ENCODE assay signal across 9 mouse cellular contexts in genomic region chrX:18882088-18882783, GRCm38 (mm10).
DNase-seq lines count a peak whose midpoint lies in the region; ATAC-seq and TF ChIP-seq lines count a peak whose summit lies in the region.
"Had no signal": no experiment of that assay in that cellular context is flagged by ENCODE, and none has a peak within 500 bp of the region (broad histone marks: within the 10 kb centered on the region; RNA-seq: fewer than 3 reads in every experiment).

No protein-coding gene starts in this region.

- TF ChIP-seq POLR2A in kidney, adult 2 months (IDR thresholded peaks at IDR 0.05; ENCODE audit: low read depth, low read length), result no peak

- no peaks in the 10 kb centered on the region for H3K36me3 ChIP-seq in kidney, adult 2 months (ENCODE audit: control insufficient read depth, insufficient read depth, low read length)
- H3K36me3 ChIP-seq in kidney, embryonic 16.5 days (ENCODE audit: insufficient read depth, low read length), result no peaks in the 10 kb centered on the region
- no peaks in the 10 kb centered on the region for H3K36me3 ChIP-seq in splenic B cell, adult 2 months (ENCODE audit: control insufficient read depth, insufficient read depth, low read length, poor library complexity, severe bottlenecking)
- H3K36me3 ChIP-seq: neural tube, embryonic 12.5 days had no signal

- WGBS in kidney, adult 2 months, result 50% methylated on average over 6 of the region's 8 CpGs
- WGBS in kidney, embryonic 16.5 days, result 55% methylated on average over 8 of the region's 8 CpGs

- no peak overlapping the region for H3K9ac ChIP-seq in kidney, embryonic 16.5 days (replicated peaks; ENCODE audit: low read length)
- H3K9ac ChIP-seq: neural tube, embryonic 12.5 days had no signal

- no peaks in the 10 kb centered on the region for H3K9me3 ChIP-seq in kidney, embryonic 16.5 days (ENCODE audit: low read length)
- H3K9me3 ChIP-seq: neural tube, embryonic 12.5 days had no signal

- no peak overlapping the region for H3K4me3 ChIP-seq in kidney, adult 2 months (ENCODE audit: insufficient read depth, low read depth, low read length)
- H3K4me3 ChIP-seq in kidney, embryonic 16.5 days (ENCODE audit: low read length), result no peak overlapping the region
- H3K4me3 ChIP-seq: neural tube, embryonic 12.5 days had no signal

- no peak for ATAC-seq in kidney, embryonic 16.5 days (ENCODE audit: low FRiP score, low TSS enrichment)
- ATAC-seq in erythroblast, adult 5-6 weeks (replicated peaks; ENCODE audit: low FRiP score, poor library complexity, severe bottlenecking), result no peak

- no peak overlapping the region for H3K27ac ChIP-seq in kidney, adult 2 months (ENCODE audit: insufficient read depth, low read depth, low read length)
- H3K27ac ChIP-seq in kidney, embryonic 16.5 days (ENCODE audit: low read length), result no peak overlapping the region
- H3K27ac ChIP-seq: neural tube, embryonic 12.5 days had no signal

- TF ChIP-seq CTCF in kidney, adult 2 months (conservative IDR thresholded peaks at IDR 0.05; ENCODE audit: insufficient read depth, insufficient read length, low read depth, low read length), result peak; percentile 51

- H3K27me3 ChIP-seq in kidney, adult 2 months (replicated peaks; ENCODE audit: control insufficient read depth, insufficient read depth, low read length), result no peaks in the 10 kb centered on the region
- no peaks in the 10 kb centered on the region for H3K27me3 ChIP-seq in kidney, embryonic 16.5 days (ENCODE audit: insufficient read depth, low read length)
- H3K27me3 ChIP-seq in splenic B cell, adult 2 months (ENCODE audit: control insufficient read depth, insufficient read depth, low read length, poor library complexity, severe bottlenecking), result no peaks in the 10 kb centered on the region
- H3K27me3 ChIP-seq: neural tube, embryonic 12.5 days had no signal

- peak; percentile 11 for DNase-seq in kidney, adult 2 months
- peak; percentile 1 for DNase-seq in MEL-GATA-1-ER (ENCODE audit: extremely low read depth, low read depth)
- DNase-seq in fat pad, adult 2 months (ENCODE audit: extremely low read depth, low read depth, low spot score), result peak; percentile 43
- DNase-seq in left cerebral cortex, adult 9 months (ENCODE audit: low spot score in 2 of 2), result peak; percentile 47 to 69
- peak; percentile 0 for DNase-seq in splenic B cell, adult 2 months (ENCODE audit: low read depth, low spot score)
- no peak for DNase-seq in spleen, adult 12 weeks (ENCODE audit: low spot score)

- H3K4me2 ChIP-seq in kidney, embryonic 16.5 days (replicated peaks; ENCODE audit: low read depth, low read length), result no peak overlapping the region
- H3K4me2 ChIP-seq: neural tube, embryonic 12.5 days had no signal

- H3K4me1 ChIP-seq in kidney, adult 2 months (ENCODE audit: control insufficient read depth, insufficient read depth, low read length), result no peaks in the 10 kb centered on the region
- no peaks in the 10 kb centered on the region for H3K4me1 ChIP-seq in kidney, embryonic 16.5 days (ENCODE audit: insufficient read depth, low read length)
- H3K4me1 ChIP-seq: neural tube, embryonic 12.5 days had no signal
